Mouse (Mus musculus) kidney, postnatal 14 days (tissue): Measurements from ENCODE around the gene Capn5.
A peak's percentile ranks its signal among the peaks of the same experiment; 100 is the strongest.

Source experiments
- DNase-seq: peaks from one replicate; pipeline ENCODE4 v3.0.0; 2022; ENCODE audit warnings: mixed read lengths

The Capn5 gene

GRCm38 (mm10) chr7:98147766-98148165 lies 30.3 kb downstream of the Capn5 start:
- peak; percentile 69 for DNase-seq

GRCm38 (mm10) chr7:98146447-98146845 lies 31.6 kb downstream of the Capn5 start:
- DNase-seq: no peak

GRCm38 (mm10) chr7:98145842-98146446 lies 32.1 kb downstream of the Capn5 start:
- DNase-seq: no peak

GRCm38 (mm10) chr7:98145402-98145801 lies 32.7 kb downstream of the Capn5 start, which contains the start of gene Omp:
Omp (minus strand) TSS chr7:98145502.
- no peak for DNase-seq

GRCm38 (mm10) chr7:98142648-98143047 lies 35.4 kb downstream of the Capn5 start:
- DNase-seq: no peak

- no peak for DNase-seq
These were observed 35.8 kb downstream of the Capn5 start for GRCm38 (mm10) chr7:98142247-98142646.

- peak; percentile 88 for DNase-seq
These were observed 36.9 kb downstream of the Capn5 start for GRCm38 (mm10) chr7:98141206-98141605.

- DNase-seq: no peak
These were observed 37.5 kb downstream of the Capn5 start for GRCm38 (mm10) chr7:98140597-98140996.

GRCm38 (mm10) chr7:98139216-98139615 lies 38.9 kb downstream of the Capn5 start:
- DNase-seq: no peak

- DNase-seq: no peak
These were observed 40.1 kb downstream of the Capn5 start for GRCm38 (mm10) chr7:98137995-98138394.

GRCm38 (mm10) chr7:98137583-98137982 lies 40.5 kb downstream of the Capn5 start:
- DNase-seq: no peak

GRCm38 (mm10) chr7:98131751-98132150 lies 46.3 kb downstream of the Capn5 start:
- DNase-seq: no peak

- DNase-seq: peak; percentile 51
These were observed 52.6 kb downstream of the Capn5 start for GRCm38 (mm10) chr7:98125473-98125872.

GRCm38 (mm10) chr7:98124701-98125100 lies 53.4 kb downstream of the Capn5 start:
- DNase-seq: no peak

GRCm38 (mm10) chr7:98121673-98122072 lies 56.4 kb downstream of the Capn5 start:
- no peak for DNase-seq

GRCm38 (mm10) chr7:98121241-98121640 lies 56.8 kb downstream of the Capn5 start:
- no peak for DNase-seq

GRCm38 (mm10) chr7:98120325-98120724 lies 57.7 kb downstream of the Capn5 start:
- DNase-seq: peak; percentile 82

GRCm38 (mm10) chr7:98119961-98120232 lies 58.2 kb downstream of the Capn5 start:
- DNase-seq: no peak

GRCm38 (mm10) chr7:98119179-98119960 lies 58.7 kb downstream of the Capn5 start, which contains the start of gene Myo7a:
Myo7a (minus strand) TSS chr7:98119524.
- DNase-seq: peak; percentile 78

- peak; percentile 93 for DNase-seq
These were observed 60.9 kb downstream of the Capn5 start for GRCm38 (mm10) chr7:98117012-98117660.

- DNase-seq: no peak
These were observed 63.4 kb downstream of the Capn5 start for GRCm38 (mm10) chr7:98114656-98115055.

GRCm38 (mm10) chr7:98111233-98111632 lies 66.8 kb downstream of the Capn5 start:
- no peak for DNase-seq

GRCm38 (mm10) chr7:98109771-98110170 lies 68.3 kb downstream of the Capn5 start:
- no peak for DNase-seq
